Mouse (Mus musculus) midbrain, embryonic 11.5 days (tissue): ENCODE measurements around the gene Epb41l5. TPM values are rescaled to one million over a fixed set of nuclear protein-coding genes. Genes with fewer than 3 reads are reported as not detected.

Experiments used
- ATAC-seq: fragments of 200-750 bp; cut with Nextera tagmentation; 2 replicates; pipeline ENCODE4 v1.8.0; 2017; ENCODE audit warnings: moderate TSS enrichment, moderate library complexity; ENCODE audit not compliant: low FRiP score
- DNase-seq: peaks from one replicate; pipeline ENCODE4 v3.0.0; 2015; ENCODE audit warnings: low spot score; ENCODE audit errors: missing footprints
- H3K27ac ChIP-seq: fragments of 300-500 bp; sonication (generic); 2 replicates; pipeline ENCODE4 v1.5.1; 2014; ENCODE audit warnings: low read depth, low read length
- H3K27me3 ChIP-seq: fragments of 300-500 bp; sonication (generic); 2 replicates; pipeline ENCODE4 v1.6.1; 2014; ENCODE audit warnings: mild to moderate bottlenecking, low read length, moderate library complexity, mixed read lengths; ENCODE audit not compliant: control insufficient read depth, insufficient read depth
- H3K36me3 ChIP-seq: fragments of 300-500 bp; sonication (generic); 2 replicates; pipeline ENCODE4 v1.6.1; 2014; ENCODE audit warnings: mild to moderate bottlenecking, low read length, moderate library complexity, mixed read lengths; ENCODE audit not compliant: control insufficient read depth, insufficient read depth
- H3K4me1 ChIP-seq: fragments of 300-500 bp; sonication (generic); 2 replicates; pipeline ENCODE4 v1.6.1; 2014; ENCODE audit warnings: low read length; ENCODE audit not compliant: control insufficient read depth, insufficient read depth
- H3K4me2 ChIP-seq: fragments of 300-500 bp; sonication (generic); 2 replicates; pipeline ENCODE4 v1.6.1; 2014; ENCODE audit warnings: mild to moderate bottlenecking, moderate library complexity
- H3K4me3 ChIP-seq: fragments of 300-500 bp; sonication (generic); 2 replicates; pipeline ENCODE4 v1.5.1; 2014; ENCODE audit warnings: low read depth, low read length
- H3K9ac ChIP-seq: fragments of 300-500 bp; sonication (generic); 2 replicates; pipeline ENCODE4 v1.6.1; 2014; ENCODE audit warnings: low read length
- H3K9me3 ChIP-seq: fragments of 300-500 bp; sonication (generic); 2 replicates; pipeline ENCODE4 v1.6.1; 2016; ENCODE audit warnings: low read length; ENCODE audit not compliant: control insufficient read depth
- WGBS: fragments of 180-500 bp; shearing (Covaris S2); extraction: QIAGEN DNeasy Blood & Tissue Kit; methylation state at CpG from one replicate; pipeline ENCODE4 v1.1.7; 2014; 5-methylcytosine and 5-hydroxymethylcytosine counted together
- polyA plus RNA-seq: library from polyadenylated mRNA; unstranded; fragments of >200 nt; fragmentation: Nextera tagmentation; extraction: Ambion mirVana; gene quantifications from 2 replicates; pipeline ENCODE4 v1.2.1, GENCODE M21; 2014

Gene Epb41l5
- polyA plus RNA-seq, 1 experiment from 2014 or later, result 48.9 TPM

DNA sequence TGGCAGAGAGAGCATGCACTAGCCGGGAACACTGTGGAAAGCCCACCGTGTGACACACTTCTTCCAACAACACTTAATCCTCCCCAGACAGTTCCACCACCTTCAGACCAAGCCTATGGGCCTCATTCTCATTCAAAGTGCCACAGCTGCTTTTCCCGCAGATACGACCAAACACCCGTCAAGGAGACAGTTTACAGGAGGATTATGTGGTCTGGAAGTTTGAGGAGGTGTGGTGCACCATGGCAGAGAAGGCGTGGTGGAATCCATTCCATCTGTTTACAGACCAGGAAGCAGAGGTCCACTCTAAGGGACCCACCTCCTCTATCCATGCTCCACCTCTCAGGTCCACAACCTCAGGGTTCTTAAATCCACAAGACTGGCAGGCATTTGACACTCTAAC is 129.5 kb downstream of the Epb41l5 start:
- Histone ChIP-seq H3K9ac (no peak overlapping the region), H3K27me3 (no peaks in the 10 kb centered on the region), H3K27ac (no peak overlapping the region), H3K4me3 (no peak overlapping the region), H3K4me2 (no peak overlapping the region), H3K9me3 (no peaks in the 10 kb centered on the region), H3K36me3 (no peaks in the 10 kb centered on the region), H3K4me1 (no peaks in the 10 kb centered on the region)
- peak; percentile 26 for DNase-seq
- no peak for ATAC-seq
- 74% methylated on average over 6 of the region's 6 CpGs for WGBS

- Histone ChIP-seq H3K4me3 (no peak overlapping the region), H3K27me3 (no peaks in the 10 kb centered on the region), H3K9ac (no peak overlapping the region), H3K4me2 (no peak overlapping the region), H3K36me3 (no peaks in the 10 kb centered on the region), H3K4me1 (no peaks in the 10 kb centered on the region), H3K27ac (no peak overlapping the region), H3K9me3 (no peaks in the 10 kb centered on the region)
- no peak for ATAC-seq
- DNase-seq, result no peak
Observed at GRCm38 (mm10) chr1:119518786-119519185, 130.0 kb downstream of the Epb41l5 start.

DNA sequence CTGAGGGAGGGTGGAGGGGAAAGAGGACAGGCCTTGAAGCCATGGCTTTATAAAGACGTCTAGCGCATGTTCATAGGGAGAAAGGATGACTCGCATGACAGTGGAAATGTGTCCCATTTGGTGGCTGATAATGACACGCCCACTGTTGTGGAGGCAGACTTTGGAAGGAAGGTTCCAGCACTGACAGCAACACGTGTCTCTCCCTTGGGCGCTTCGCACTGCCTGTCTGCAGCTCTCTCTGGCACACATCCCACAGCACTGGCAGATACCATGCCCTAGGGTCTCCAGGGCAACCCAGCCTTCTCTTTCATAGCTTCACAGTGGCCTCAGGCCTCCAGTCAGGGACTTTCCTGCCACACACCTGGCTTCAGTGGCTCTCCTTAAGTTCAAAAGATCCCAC is 130.7 kb downstream of the Epb41l5 start:
- H3K4me3 ChIP-seq, result no peak overlapping the region
- H3K27me3 ChIP-seq, result no peaks in the 10 kb centered on the region
- no peak overlapping the region for H3K27ac ChIP-seq
- no peaks in the 10 kb centered on the region for H3K9me3 ChIP-seq
- ATAC-seq, result no peak
- H3K4me2 ChIP-seq, result no peak overlapping the region
- WGBS, result 88% methylated on average over 7 of the region's 7 CpGs
- H3K36me3 ChIP-seq, result no peaks in the 10 kb centered on the region
- H3K4me1 ChIP-seq, result no peaks in the 10 kb centered on the region
- no peak overlapping the region for H3K9ac ChIP-seq
- peak; percentile 2 for DNase-seq

- H3K4me2 ChIP-seq, result no peak overlapping the region
- H3K27me3 ChIP-seq, result peaks cover 7% of the 10 kb centered on the region; the same call in 1 of the 2 replicates
- 0 out of 2 replicates have a peak, but pooled peaks have one; percentile 29 for ATAC-seq
- H3K4me3 ChIP-seq, result no peak overlapping the region
- no peaks in the 10 kb centered on the region for H3K36me3 ChIP-seq
- H3K27ac ChIP-seq, result no peak overlapping the region
- WGBS, result 61% methylated on average over 8 of the region's 8 CpGs
- no peaks in the 10 kb centered on the region for H3K9me3 ChIP-seq
- no peak overlapping the region for H3K9ac ChIP-seq
- DNase-seq, result no peak
- no peaks in the 10 kb centered on the region for H3K4me1 ChIP-seq
Observed at GRCm38 (mm10) chr1:119510857-119511256, 137.9 kb downstream of the Epb41l5 start.

- WGBS, result 71% methylated on average over 9 of the region's 9 CpGs
- Histone ChIP-seq H3K9me3 (no peaks in the 10 kb centered on the region), H3K4me3 (no peak overlapping the region), H3K36me3 (no peaks in the 10 kb centered on the region), H3K4me1 (no peaks in the 10 kb centered on the region), H3K27me3 (peaks cover 7% of the 10 kb centered on the region; the same call in 1 of the 2 replicates), H3K9ac (no peak overlapping the region), H3K4me2 (no peak overlapping the region), H3K27ac (no peak overlapping the region)
- ATAC-seq (no peak), DNase-seq (no peak)
Observed at GRCm38 (mm10) chr1:119510409-119510808, 138.4 kb downstream of the Epb41l5 start.

- H3K36me3 ChIP-seq, result no peaks in the 10 kb centered on the region
- H3K4me2 ChIP-seq, result no peak overlapping the region
- no peak overlapping the region for H3K4me3 ChIP-seq
- H3K27me3 ChIP-seq, result peaks cover 7% of the 10 kb centered on the region
- no peak overlapping the region for H3K9ac ChIP-seq
- no peak overlapping the region for H3K27ac ChIP-seq
- no peaks in the 10 kb centered on the region for H3K9me3 ChIP-seq
- no peak for ATAC-seq
- peaks cover 2% of the 10 kb centered on the region; the same call in 1 of the 2 replicates for H3K4me1 ChIP-seq
- peak; percentile 4 for DNase-seq
- WGBS, result 79% methylated on average over 7 of the region's 7 CpGs
Observed at GRCm38 (mm10) chr1:119509474-119509873, 139.3 kb downstream of the Epb41l5 start.

DNA sequence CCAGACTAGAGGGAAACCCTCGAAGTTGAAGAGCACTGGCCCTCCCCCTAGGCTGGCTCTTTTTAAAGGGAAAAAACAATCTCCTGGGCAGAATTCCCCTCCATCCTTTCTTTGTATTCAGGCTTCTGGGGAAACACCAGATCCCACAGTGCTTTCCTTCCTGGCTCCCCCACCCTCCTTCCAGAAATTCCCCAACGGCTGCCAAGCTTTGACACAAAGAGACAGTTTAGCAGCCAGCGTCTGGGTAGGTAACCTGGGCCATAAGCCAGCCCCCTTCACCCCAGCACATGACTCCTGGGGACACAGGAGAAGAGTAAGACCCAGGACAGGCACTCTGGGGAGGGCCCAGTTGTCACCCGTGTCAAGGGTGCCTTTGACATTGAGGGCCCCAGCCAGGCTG is 140.3 kb downstream of the Epb41l5 start:
- no peak for ATAC-seq
- Histone ChIP-seq H3K4me2 (no peak overlapping the region), H3K27me3 (peaks cover 7% of the 10 kb centered on the region), H3K36me3 (no peaks in the 10 kb centered on the region), H3K4me1 (peaks cover 8% of the 10 kb centered on the region; the same call in 1 of the 2 replicates), H3K4me3 (no peak overlapping the region), H3K9me3 (no peaks in the 10 kb centered on the region), H3K27ac (no peak overlapping the region), H3K9ac (no peak overlapping the region)
- 51% methylated on average over 4 of the region's 4 CpGs for WGBS
- DNase-seq, result no peak

DNA sequence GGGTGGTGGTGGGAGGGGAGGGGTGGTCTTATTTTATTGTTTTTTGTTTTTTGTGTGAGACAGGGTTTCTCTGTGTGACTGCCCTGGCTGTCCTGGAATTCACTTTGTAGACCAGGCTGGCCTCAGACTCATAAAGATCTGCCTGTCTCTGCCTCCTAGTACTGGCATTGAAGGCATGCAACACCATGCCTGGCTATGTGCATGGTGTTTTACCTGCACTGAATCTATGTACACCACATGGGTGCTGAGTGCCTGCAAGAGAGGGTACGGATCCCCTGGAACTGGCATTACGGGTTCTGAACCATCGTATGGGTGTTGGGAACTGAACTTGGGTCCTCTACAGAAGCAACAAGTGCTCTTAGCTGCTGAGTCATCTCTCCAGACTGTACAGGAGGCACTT is 142.8 kb downstream of the Epb41l5 start:
- peaks cover 7% of the 10 kb centered on the region for H3K27me3 ChIP-seq
- ATAC-seq, result no peak
- 86% methylated on average over 3 of the region's 3 CpGs for WGBS

DNA sequence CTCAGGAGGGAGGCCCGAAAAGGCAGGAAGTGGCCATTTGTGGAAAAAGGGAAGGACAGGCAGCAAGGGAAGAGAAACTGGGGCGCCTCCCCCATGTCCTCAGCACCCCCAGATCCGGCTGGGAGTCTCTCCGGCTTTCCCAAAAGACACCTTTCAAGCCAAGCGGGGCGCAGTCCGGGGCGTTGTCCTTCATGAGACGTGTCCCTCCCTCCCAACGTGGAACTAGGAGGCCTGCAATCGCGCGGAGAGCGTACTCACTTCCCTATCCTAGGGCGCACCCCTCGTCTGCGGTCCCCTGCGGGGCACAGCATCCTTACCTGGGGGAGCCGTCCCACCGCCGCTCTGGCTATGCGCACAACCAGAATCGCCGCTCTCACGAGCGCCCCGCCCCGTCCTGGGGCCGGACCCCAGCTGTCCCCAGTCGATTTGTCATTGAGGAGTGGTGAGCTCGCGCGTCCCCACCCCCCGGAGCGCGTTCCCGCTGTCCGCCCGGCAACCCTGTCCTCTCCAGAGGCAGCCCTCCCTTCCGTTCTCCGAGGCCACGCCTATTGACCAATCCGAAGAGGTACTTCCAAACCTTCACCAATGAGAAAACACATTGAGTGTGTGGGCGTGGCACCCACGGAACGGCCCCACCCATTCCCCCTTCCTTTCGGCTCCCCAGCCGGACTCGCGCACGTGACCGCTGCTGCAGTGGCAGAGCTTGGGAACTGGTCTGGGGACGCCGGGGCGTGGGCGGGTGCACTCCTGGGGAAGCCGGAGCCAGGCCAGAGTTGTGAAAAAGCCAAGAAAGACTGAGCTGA is 144.3 kb downstream of the Epb41l5 start, which contains the start of gene Ralb:
Gene Ralb (minus strand): TSS at position 535 of the 803 bp plus-strand sequence.
- no peaks in the 10 kb centered on the region for H3K9me3 ChIP-seq
- no peaks in the 10 kb centered on the region; the same call in 1 of the 2 replicates for H3K36me3 ChIP-seq
- under 1% methylated on average over 57 of the region's 57 CpGs for WGBS
- peak within 1 kb of the TSS; percentile 66 for H3K4me3 ChIP-seq
- peak within 1 kb of the TSS; percentile 83 for H3K4me2 ChIP-seq
- H3K27ac ChIP-seq, result no peak within 1 kb of the TSS
- ATAC-seq, result peak; percentile 99
- DNase-seq, result peak; percentile 98
- peak within 1 kb of the TSS; percentile 77 for H3K9ac ChIP-seq
- H3K4me1 ChIP-seq, result peaks cover 8% of the 10 kb centered on the region; the same call in 1 of the 2 replicates
- H3K27me3 ChIP-seq, result peaks cover 7% of the 10 kb centered on the region

More for the DNA sequence above, 142.8 kb downstream of the Epb41l5 start:
- Histone ChIP-seq H3K9me3 (no peaks in the 10 kb centered on the region), H3K27ac (no peak overlapping the region), H3K4me2 (no peak overlapping the region), H3K36me3 (no peaks in the 10 kb centered on the region), H3K4me1 (peaks cover 8% of the 10 kb centered on the region; the same call in 1 of the 2 replicates), H3K9ac (no peak overlapping the region), H3K4me3 (no peak overlapping the region)
- no peak for DNase-seq
